Mouse (Mus musculus) midbrain, embryonic 16.5 days (tissue): ENCODE measurements at regions not wholly inside any gene's neighbourhood (a gene's known extent, or its start where the extent isn't known, plus 50 kb on each side); places are given as distances from the start of the nearest gene placed in this dataset.

ENCODE experiments used
- ATAC-seq: fragments of 200-750 bp; cut with Nextera tagmentation; 2 replicates; pipeline ENCODE4 v1.8.0; 2017; ENCODE audit warnings: moderate TSS enrichment
- H3K27ac ChIP-seq: fragments of 300-500 bp; sonication (generic); 2 replicates; pipeline ENCODE4 v1.5.1; 2014; ENCODE audit warnings: mild to moderate bottlenecking, low read length, mixed read lengths
- H3K27me3 ChIP-seq: fragments of 300-500 bp; sonication (generic); 2 replicates; pipeline ENCODE4 v1.6.1; 2014; ENCODE audit warnings: low read depth, low read length, mixed read lengths; ENCODE audit not compliant: control insufficient read depth, insufficient read depth
- H3K36me3 ChIP-seq: fragments of 300-500 bp; sonication (generic); 2 replicates; pipeline ENCODE4 v1.6.1; 2014; ENCODE audit warnings: mild to moderate bottlenecking, low read length, moderate library complexity, mixed read lengths; ENCODE audit not compliant: control insufficient read depth, insufficient read depth
- H3K4me1 ChIP-seq: fragments of 300-500 bp; sonication (generic); 2 replicates; pipeline ENCODE4 v1.6.1; 2014; ENCODE audit warnings: mild to moderate bottlenecking, low read length, mixed read lengths; ENCODE audit not compliant: control insufficient read depth, insufficient read depth
- H3K4me2 ChIP-seq: fragments of 300-500 bp; sonication (generic); 2 replicates; pipeline ENCODE4 v1.6.1; 2014; ENCODE audit warnings: mild to moderate bottlenecking, low read length, mixed read lengths
- H3K4me3 ChIP-seq: fragments of 300-500 bp; sonication (generic); 2 replicates; pipeline ENCODE4 v1.5.1; 2014; ENCODE audit warnings: low read depth, mild to moderate bottlenecking, low read length, moderate library complexity, mixed read lengths
- H3K9ac ChIP-seq: fragments of 300-500 bp; sonication (generic); 2 replicates; pipeline ENCODE4 v1.6.1; 2014; ENCODE audit warnings: low read depth, low read length, mixed read lengths
- H3K9me3 ChIP-seq: fragments of 300-500 bp; sonication (generic); replicated peaks from 2 replicates; pipeline ENCODE4 v1.6.1; 2014; ENCODE audit warnings: mild to moderate bottlenecking, low read length, mixed read lengths; ENCODE audit not compliant: control insufficient read depth, poor library complexity, severe bottlenecking
- WGBS: fragments of 180-500 bp; shearing (Covaris S2); extraction: QIAGEN DNeasy Blood & Tissue Kit; methylation state at CpG from one replicate; pipeline ENCODE4 v1.1.7; 2014; 5-methylcytosine and 5-hydroxymethylcytosine counted together

GRCm38 (mm10) chr5:101091027-101091598, 245.6 kb downstream of the Gpat3 start:
- peak; percentile 83 for ATAC-seq
- H3K27ac ChIP-seq, result peak overlapping the region; percentile 63
- H3K9me3 ChIP-seq, result no peaks in the 10 kb centered on the region
- peak overlapping the region; percentile 44 for H3K4me2 ChIP-seq
- H3K9ac ChIP-seq, result no peak overlapping the region; the same call in 1 of the 2 replicates
- peaks cover 6% of the 10 kb centered on the region for H3K4me1 ChIP-seq
- 31% methylated on average over 21 of the region's 21 CpGs for WGBS
- peak overlapping the region; percentile 13; the same call in 1 of the 2 replicates for H3K4me3 ChIP-seq
- H3K27me3 ChIP-seq, result no peaks in the 10 kb centered on the region
- H3K36me3 ChIP-seq, result no peaks in the 10 kb centered on the region

- H3K9ac ChIP-seq, result no peak overlapping the region
- WGBS, result 70% methylated on average over 7 of the region's 7 CpGs
- peak overlapping the region; percentile 44 for H3K4me2 ChIP-seq
- H3K27ac ChIP-seq, result peak overlapping the region; percentile 63
- H3K4me1 ChIP-seq, result peaks cover 6% of the 10 kb centered on the region
- H3K4me3 ChIP-seq, result no peak overlapping the region
- no peaks in the 10 kb centered on the region for H3K9me3 ChIP-seq
- no peaks in the 10 kb centered on the region for H3K36me3 ChIP-seq
- ATAC-seq, result peak; percentile 59; the same call in 1 of the 2 replicates
- H3K27me3 ChIP-seq, result no peaks in the 10 kb centered on the region
Observed at GRCm38 (mm10) chr5:101090415-101091026, 245.0 kb downstream of the Gpat3 start.

GRCm38 (mm10) chr5:101085199-101085598, 239.7 kb downstream of the Gpat3 start:
- no peak overlapping the region for H3K4me3 ChIP-seq
- no peaks in the 10 kb centered on the region for H3K9me3 ChIP-seq
- no peak overlapping the region for H3K9ac ChIP-seq
- 73% methylated on average over 3 of the region's 3 CpGs for WGBS
- no peaks in the 10 kb centered on the region for H3K4me1 ChIP-seq
- ATAC-seq, result no peak
- H3K27ac ChIP-seq, result no peak overlapping the region
- H3K36me3 ChIP-seq, result no peaks in the 10 kb centered on the region
- no peaks in the 10 kb centered on the region for H3K27me3 ChIP-seq
- no peak overlapping the region for H3K4me2 ChIP-seq

- WGBS, result 61% methylated on average over 20 of the region's 20 CpGs
- peak overlapping the region; percentile 19; the same call in 1 of the 2 replicates for H3K4me2 ChIP-seq
- peak; percentile 32; the same call in 1 of the 2 replicates for ATAC-seq
Observed at GRCm38 (mm10) chr5:101082611-101083010, 237.1 kb downstream of the Gpat3 start.

GRCm38 (mm10) chr5:101064308-101064707, 218.8 kb downstream of the Gpat3 start:
- Histone ChIP-seq H3K27ac (no peak overlapping the region), H3K27me3 (no peaks in the 10 kb centered on the region), H3K9ac (no peak overlapping the region), H3K4me2 (no peak overlapping the region), H3K4me1 (no peaks in the 10 kb centered on the region), H3K4me3 (no peak overlapping the region), H3K36me3 (no peaks in the 10 kb centered on the region), H3K9me3 (no peaks in the 10 kb centered on the region)
- 75% methylated on average over 3 of the region's 3 CpGs for WGBS
- ATAC-seq, result no peak

More at GRCm38 (mm10) chr5:101082611-101083010, 237.1 kb downstream of the Gpat3 start:
- no peaks in the 10 kb centered on the region for H3K27me3 ChIP-seq
- no peaks in the 10 kb centered on the region for H3K36me3 ChIP-seq
- H3K9me3 ChIP-seq, result no peaks in the 10 kb centered on the region
- H3K4me3 ChIP-seq, result no peak overlapping the region
- no peaks in the 10 kb centered on the region for H3K4me1 ChIP-seq
- H3K27ac ChIP-seq, result no peak overlapping the region
- H3K9ac ChIP-seq, result no peak overlapping the region

- ATAC-seq, result no peak
- Histone ChIP-seq H3K36me3 (no peaks in the 10 kb centered on the region), H3K4me1 (no peaks in the 10 kb centered on the region), H3K9me3 (no peaks in the 10 kb centered on the region), H3K4me2 (no peak overlapping the region), H3K9ac (no peak overlapping the region), H3K4me3 (no peak overlapping the region), H3K27ac (no peak overlapping the region), H3K27me3 (no peaks in the 10 kb centered on the region)
- 92% methylated on average over 4 of the region's 4 CpGs for WGBS
Observed at GRCm38 (mm10) chr5:101063254-101063653, 217.7 kb downstream of the Gpat3 start.

- H3K4me1 ChIP-seq, result no peaks in the 10 kb centered on the region
- H3K27ac ChIP-seq, result no peak overlapping the region
- WGBS, result 59% methylated on average over 7 of the region's 7 CpGs
- H3K4me2 ChIP-seq, result no peak overlapping the region
- H3K9me3 ChIP-seq, result no peaks in the 10 kb centered on the region
- H3K9ac ChIP-seq, result no peak overlapping the region
- no peak for ATAC-seq
- H3K4me3 ChIP-seq, result no peak overlapping the region
- no peaks in the 10 kb centered on the region for H3K36me3 ChIP-seq
- no peaks in the 10 kb centered on the region for H3K27me3 ChIP-seq
Observed at GRCm38 (mm10) chr5:101051591-101051990, 206.1 kb downstream of the Gpat3 start.

- H3K4me3 ChIP-seq, result no peak overlapping the region
- H3K36me3 ChIP-seq, result no peaks in the 10 kb centered on the region
- H3K27me3 ChIP-seq, result no peaks in the 10 kb centered on the region
- H3K27ac ChIP-seq, result no peak overlapping the region
- WGBS, result 87% methylated on average over 9 of the region's 9 CpGs
- no peak for ATAC-seq
- H3K9ac ChIP-seq, result no peak overlapping the region
- H3K4me2 ChIP-seq, result no peak overlapping the region
- H3K9me3 ChIP-seq, result no peaks in the 10 kb centered on the region
- H3K4me1 ChIP-seq, result no peaks in the 10 kb centered on the region
Observed at GRCm38 (mm10) chr5:101040488-101040887, 195.0 kb downstream of the Gpat3 start.

GRCm38 (mm10) chr5:101032968-101033367, 187.5 kb downstream of the Gpat3 start:
- H3K9ac ChIP-seq, result no peak overlapping the region
- H3K4me2 ChIP-seq, result no peak overlapping the region
- WGBS, result 58% methylated on average over 16 of the region's 16 CpGs
- no peaks in the 10 kb centered on the region for H3K27me3 ChIP-seq
- no peak overlapping the region for H3K4me3 ChIP-seq
- no peak for ATAC-seq
- no peaks in the 10 kb centered on the region for H3K9me3 ChIP-seq
- no peaks in the 10 kb centered on the region for H3K36me3 ChIP-seq
- H3K4me1 ChIP-seq, result peaks cover 16% of the 10 kb centered on the region
- peak overlapping the region; percentile 51 for H3K27ac ChIP-seq
